Mouse (Mus musculus): Measurements from ENCODE around the gene Gimap5. TPM values are rescaled to one million over a fixed set of nuclear protein-coding genes. Genes with fewer than 3 reads are reported as not detected.

Gimap5 gene
- polyA plus RNA-seq, 1 experiment from 2014 or later: 1.9 TPM

DNA sequence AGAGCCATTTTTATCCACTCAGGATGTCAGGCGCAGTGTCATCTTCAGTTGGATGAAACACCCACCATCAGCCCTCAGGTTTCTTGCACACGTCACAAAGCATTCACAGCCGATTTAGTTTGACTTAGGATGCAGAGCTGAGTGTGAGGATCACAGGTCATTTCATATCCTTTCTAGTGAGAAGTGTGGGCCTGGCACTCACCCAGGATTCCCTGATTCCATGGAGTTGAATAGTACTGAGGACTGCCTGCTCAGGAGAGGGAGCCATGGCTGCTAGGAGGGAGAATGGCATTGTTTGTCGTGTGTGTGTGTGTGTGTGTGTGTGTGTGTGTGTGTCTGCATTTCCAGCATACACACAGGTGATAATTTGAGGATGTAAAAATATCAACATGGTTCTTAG, 25.7 kb upstream of the Gimap5 start:
- no peaks in the 10 kb centered on the region for H3K9me3 ChIP-seq
- no peaks in the 10 kb centered on the region for H3K36me3 ChIP-seq
- no peak overlapping the region for H3K4me3 ChIP-seq
- ATAC-seq (ENCODE audit: low FRiP score): no peak
- WGBS: 81% methylated on average over 4 of the region's 4 CpGs
- H3K27ac ChIP-seq: no peak overlapping the region
- no peaks in the 10 kb centered on the region for H3K27me3 ChIP-seq
- no peak overlapping the region for H3K9ac ChIP-seq
- H3K4me1 ChIP-seq (replicated peaks): no peaks in the 10 kb centered on the region
- H3K4me2 ChIP-seq: no peak overlapping the region

DNA sequence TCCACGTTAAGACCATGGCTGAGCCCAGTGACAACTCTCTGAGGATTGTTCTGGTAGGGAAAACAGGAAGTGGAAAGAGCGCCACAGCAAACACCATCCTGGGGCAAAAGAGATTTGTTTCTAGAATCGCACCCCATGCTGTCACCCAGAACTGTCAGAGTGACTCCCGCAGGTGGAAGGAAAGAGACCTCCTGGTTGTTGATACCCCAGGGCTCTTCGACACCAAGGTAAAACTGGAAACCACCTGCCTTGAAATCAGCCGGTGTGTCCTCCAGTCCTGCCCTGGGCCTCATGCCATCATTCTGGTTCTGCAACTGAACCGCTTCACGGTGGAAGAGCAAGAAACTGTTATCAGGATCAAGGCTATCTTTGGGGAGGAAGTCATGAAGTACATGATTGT, 22.5 kb upstream of the Gimap5 start:
- Histone ChIP-seq H3K27me3 (no peaks in the 10 kb centered on the region), H3K9me3 (no peaks in the 10 kb centered on the region), H3K9ac (no peak overlapping the region), H3K4me3 (no peak overlapping the region), H3K36me3 (no peaks in the 10 kb centered on the region), H3K27ac (no peak overlapping the region), H3K4me1 (replicated peaks) (0 out of 2 replicates have a peak, but pooled peaks cover 2% of the 10 kb centered on the region), H3K4me2 (no peak overlapping the region)
- ATAC-seq (ENCODE audit: low FRiP score): no peak
- WGBS: 88% methylated on average over 8 of the region's 8 CpGs

DNA sequence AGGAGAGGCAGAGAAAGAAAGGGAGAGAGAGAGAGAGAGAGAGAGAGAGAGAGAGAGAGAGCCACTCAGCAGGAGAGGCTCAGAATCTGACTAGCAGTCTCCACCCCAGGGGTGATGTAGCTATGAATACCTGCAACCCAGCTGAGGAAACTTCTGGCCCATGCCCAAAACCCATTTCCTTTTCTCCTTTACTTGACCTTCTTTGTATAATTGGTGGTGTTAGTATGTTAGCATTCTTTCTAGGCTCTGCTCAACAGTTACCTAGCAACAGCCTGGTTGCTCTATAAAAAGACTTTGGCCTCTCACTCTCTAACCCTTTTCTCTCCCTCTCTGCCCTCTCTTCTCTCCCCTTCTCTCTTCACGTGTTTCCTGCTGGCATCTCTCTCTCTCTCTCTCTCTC, 20.5 kb upstream of the Gimap5 start:
- Histone ChIP-seq H3K4me2 (no peak overlapping the region), H3K27ac (no peak overlapping the region), H3K27me3 (no peaks in the 10 kb centered on the region), H3K36me3 (no peaks in the 10 kb centered on the region), H3K4me3 (no peak overlapping the region), H3K9ac (no peak overlapping the region), H3K9me3 (no peaks in the 10 kb centered on the region), H3K4me1 (replicated peaks) (0 out of 2 replicates have a peak, but pooled peaks cover 2% of the 10 kb centered on the region)
- 0% methylated on average over 1 of the region's 1 CpGs for WGBS
- 0 out of 2 replicates have a peak, but pooled peaks have one; percentile 36 for ATAC-seq (ENCODE audit: low FRiP score)

- 92% methylated on average over 5 of the region's 5 CpGs for WGBS
- Histone ChIP-seq H3K4me2 (no peak overlapping the region), H3K9ac (no peak overlapping the region), H3K4me3 (no peak overlapping the region), H3K36me3 (no peaks in the 10 kb centered on the region), H3K27me3 (no peaks in the 10 kb centered on the region), H3K4me1 (replicated peaks) (0 out of 2 replicates have a peak, but pooled peaks cover 2% of the 10 kb centered on the region), H3K9me3 (no peaks in the 10 kb centered on the region), H3K27ac (no peak overlapping the region)
- no peak for ATAC-seq (ENCODE audit: low FRiP score)
Observed at GRCm38 (mm10) chr6:48727761-48728160, 18.2 kb upstream of the Gimap5 start.

- H3K4me1 ChIP-seq (replicated peaks): no peaks in the 10 kb centered on the region
- 60% methylated on average over 8 of the region's 8 CpGs for WGBS
- ATAC-seq (ENCODE audit: low FRiP score): no peak
Observed at GRCm38 (mm10) chr6:48732864-48733304, 13.1 kb upstream of the Gimap5 start.

GRCm38 (mm10) chr6:48733660-48734059, 12.3 kb upstream of the Gimap5 start:
- H3K9ac ChIP-seq: no peak overlapping the region
- H3K36me3 ChIP-seq: no peaks in the 10 kb centered on the region
- no peaks in the 10 kb centered on the region for H3K27me3 ChIP-seq
- no peaks in the 10 kb centered on the region for H3K4me1 ChIP-seq (replicated peaks)
- H3K4me2 ChIP-seq: no peak overlapping the region
- H3K27ac ChIP-seq: no peak overlapping the region
- H3K4me3 ChIP-seq: no peak overlapping the region
- no peaks in the 10 kb centered on the region for H3K9me3 ChIP-seq
- WGBS: 81% methylated on average over 1 of the region's 1 CpGs
- ATAC-seq (ENCODE audit: low FRiP score): no peak

More at GRCm38 (mm10) chr6:48732864-48733304, 13.1 kb upstream of the Gimap5 start:
- no peaks in the 10 kb centered on the region for H3K9me3 ChIP-seq
- no peak overlapping the region for H3K4me2 ChIP-seq
- H3K27ac ChIP-seq: no peak overlapping the region
- no peaks in the 10 kb centered on the region for H3K27me3 ChIP-seq
- no peak overlapping the region for H3K4me3 ChIP-seq
- H3K36me3 ChIP-seq: no peaks in the 10 kb centered on the region
- H3K9ac ChIP-seq: no peak overlapping the region

DNA sequence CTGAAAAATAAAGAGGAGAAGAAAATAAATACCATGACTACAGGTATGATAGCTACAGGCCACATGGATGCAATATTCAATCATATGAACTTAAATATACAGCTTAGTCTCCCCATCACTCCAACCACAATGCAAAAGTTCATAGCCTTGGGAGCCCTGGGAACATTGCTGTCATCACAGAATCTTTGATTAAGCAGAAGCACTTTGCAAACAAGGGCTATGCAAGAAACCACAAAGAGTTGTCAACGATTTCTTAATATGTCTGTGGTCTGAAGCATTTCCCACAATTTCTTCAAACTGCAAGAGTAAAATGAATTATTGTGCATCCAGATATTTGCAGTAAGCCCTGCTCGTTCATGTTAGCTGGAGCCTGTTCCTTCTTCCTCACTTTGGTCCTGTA, 8.9 kb upstream of the Gimap5 start:
- H3K27me3 ChIP-seq: peaks cover 21% of the 10 kb centered on the region
- ATAC-seq (ENCODE audit: low FRiP score): no peak
- H3K9ac ChIP-seq: no peak overlapping the region
- H3K4me3 ChIP-seq: no peak overlapping the region
- H3K9me3 ChIP-seq: no peaks in the 10 kb centered on the region
- H3K27ac ChIP-seq: no peak overlapping the region
- H3K4me2 ChIP-seq: no peak overlapping the region
- H3K36me3 ChIP-seq: no peaks in the 10 kb centered on the region
- 87% methylated on average over 2 of the region's 2 CpGs for WGBS
- peaks cover 5% of the 10 kb centered on the region for H3K4me1 ChIP-seq (replicated peaks)

GRCm38 (mm10) chr6:48737688-48738087, 8.3 kb upstream of the Gimap5 start:
- Histone ChIP-seq H3K9me3 (no peaks in the 10 kb centered on the region), H3K36me3 (no peaks in the 10 kb centered on the region), H3K27me3 (peaks cover 27% of the 10 kb centered on the region), H3K9ac (no peak overlapping the region), H3K4me2 (no peak overlapping the region), H3K27ac (no peak overlapping the region), H3K4me3 (no peak overlapping the region), H3K4me1 (replicated peaks) (peaks cover 11% of the 10 kb centered on the region)
- 93% methylated on average over 5 of the region's 5 CpGs for WGBS
- no peak for ATAC-seq (ENCODE audit: low FRiP score)

DNA sequence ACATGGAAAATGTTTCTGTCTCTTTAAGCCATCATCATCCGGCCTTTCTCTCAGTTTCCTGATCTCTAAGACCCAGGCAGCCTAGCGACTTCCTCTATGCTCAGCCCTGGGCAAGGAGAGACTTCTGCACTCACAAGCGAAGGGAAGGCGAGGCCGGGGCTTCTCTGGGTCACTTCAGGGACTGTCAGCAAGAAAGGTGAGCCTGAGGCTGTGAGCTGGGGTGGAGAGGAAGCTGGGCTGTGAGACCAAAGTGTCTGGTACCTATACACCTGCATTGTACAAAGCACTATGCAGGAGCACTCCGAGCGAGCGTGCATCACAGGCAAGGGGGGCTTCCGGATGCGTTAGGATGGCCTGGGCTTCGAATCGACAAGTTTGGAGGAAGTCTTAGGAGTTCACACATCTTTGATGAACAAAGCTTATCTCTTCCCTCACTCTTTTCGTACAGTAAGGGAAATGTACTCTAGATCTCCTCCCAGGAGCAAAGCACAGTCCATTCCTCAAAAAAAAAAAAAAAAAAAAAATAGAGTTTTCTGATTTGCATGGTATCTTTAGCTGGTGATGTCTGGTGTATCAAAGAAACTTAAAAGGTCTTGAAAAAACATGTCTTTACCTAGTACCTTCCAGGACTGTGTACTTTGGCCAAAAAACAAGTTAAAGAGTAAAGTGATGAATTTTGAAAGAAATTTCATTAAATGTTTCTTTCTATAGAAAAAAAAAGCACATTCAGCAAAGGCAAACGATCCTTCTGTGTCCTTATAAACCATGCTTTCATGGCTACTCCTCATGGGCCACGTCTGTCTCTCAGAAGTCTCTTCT, 6.8 kb upstream of the Gimap5 start, which contains the start of gene Gimap1:
Gene Gimap1, plus strand, starts transcription at position 94 of the 819 bp plus-strand sequence.
- H3K27ac ChIP-seq: no peak within 1 kb of the TSS
- no peak within 1 kb of the TSS for H3K9ac ChIP-seq
- no peaks in the 10 kb centered on the region for H3K9me3 ChIP-seq
- H3K4me1 ChIP-seq (replicated peaks): peaks cover 17% of the 10 kb centered on the region
- H3K4me3 ChIP-seq: no peak within 1 kb of the TSS
- WGBS: 87% methylated on average over 15 of the region's 15 CpGs
- no peak for ATAC-seq (ENCODE audit: low FRiP score)
- H3K27me3 ChIP-seq: peaks cover 42% of the 10 kb centered on the region
- no peaks in the 10 kb centered on the region for H3K36me3 ChIP-seq
- H3K4me2 ChIP-seq: no peak within 1 kb of the TSS

- Histone ChIP-seq H3K4me2 (no peak overlapping the region), H3K27me3 (peaks cover 45% of the 10 kb centered on the region), H3K4me1 (replicated peaks) (peaks cover 17% of the 10 kb centered on the region), H3K9me3 (no peaks in the 10 kb centered on the region), H3K9ac (no peak overlapping the region), H3K27ac (no peak overlapping the region), H3K36me3 (no peaks in the 10 kb centered on the region), H3K4me3 (no peak overlapping the region)
- WGBS: 98% methylated on average over 3 of the region's 3 CpGs
- ATAC-seq (ENCODE audit: low FRiP score): no peak
Observed at GRCm38 (mm10) chr6:48739780-48740055, 6.3 kb upstream of the Gimap5 start.

GRCm38 (mm10) chr6:48740501-48741169, 5.4 kb upstream of the Gimap5 start:
- ATAC-seq (ENCODE audit: low FRiP score): no peak
- Histone ChIP-seq H3K27me3 (peaks cover 52% of the 10 kb centered on the region), H3K4me2 (no peak overlapping the region), H3K9ac (no peak overlapping the region), H3K27ac (no peak overlapping the region), H3K9me3 (no peaks in the 10 kb centered on the region), H3K4me3 (no peak overlapping the region), H3K36me3 (no peaks in the 10 kb centered on the region), H3K4me1 (replicated peaks) (peaks cover 17% of the 10 kb centered on the region)
- 77% methylated on average over 3 of the region's 3 CpGs for WGBS

DNA sequence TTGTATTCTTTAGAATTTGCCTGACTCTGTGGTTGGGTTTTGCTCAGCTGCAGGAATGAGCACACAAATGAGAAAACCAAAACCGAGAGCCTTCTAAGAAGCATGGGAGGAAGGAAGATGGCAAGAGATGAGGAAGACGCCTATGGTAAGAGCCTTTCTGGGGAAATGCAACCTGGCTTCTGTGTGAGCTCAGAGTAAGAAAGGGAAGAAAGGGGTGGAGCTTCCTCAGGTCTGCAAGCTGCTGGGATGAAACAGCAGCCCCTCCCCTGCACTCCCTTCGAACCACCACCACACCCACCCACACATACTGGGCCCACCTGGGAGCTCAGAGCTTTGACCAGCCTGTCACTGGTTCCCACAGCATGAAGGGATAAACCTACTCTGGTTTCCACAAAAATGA, 4.7 kb upstream of the Gimap5 start:
- Histone ChIP-seq H3K27me3 (peaks cover 57% of the 10 kb centered on the region), H3K27ac (no peak overlapping the region), H3K9me3 (no peaks in the 10 kb centered on the region), H3K9ac (no peak overlapping the region), H3K36me3 (no peaks in the 10 kb centered on the region), H3K4me2 (no peak overlapping the region), H3K4me3 (no peak overlapping the region), H3K4me1 (replicated peaks) (peaks cover 17% of the 10 kb centered on the region)
- ATAC-seq (ENCODE audit: low FRiP score): no peak
- WGBS: 33% methylated on average over 3 of the region's 3 CpGs
